Mouse (Mus musculus): ENCODE data around the gene Hacd3. TPM values are rescaled to one million over a fixed set of nuclear protein-coding genes. Genes with fewer than 3 reads are reported as not detected.

The Hacd3 gene
- total and polyA plus RNA-seq, 2 experiments from 2014 or later: 35.8 to 37.4 TPM

DNA sequence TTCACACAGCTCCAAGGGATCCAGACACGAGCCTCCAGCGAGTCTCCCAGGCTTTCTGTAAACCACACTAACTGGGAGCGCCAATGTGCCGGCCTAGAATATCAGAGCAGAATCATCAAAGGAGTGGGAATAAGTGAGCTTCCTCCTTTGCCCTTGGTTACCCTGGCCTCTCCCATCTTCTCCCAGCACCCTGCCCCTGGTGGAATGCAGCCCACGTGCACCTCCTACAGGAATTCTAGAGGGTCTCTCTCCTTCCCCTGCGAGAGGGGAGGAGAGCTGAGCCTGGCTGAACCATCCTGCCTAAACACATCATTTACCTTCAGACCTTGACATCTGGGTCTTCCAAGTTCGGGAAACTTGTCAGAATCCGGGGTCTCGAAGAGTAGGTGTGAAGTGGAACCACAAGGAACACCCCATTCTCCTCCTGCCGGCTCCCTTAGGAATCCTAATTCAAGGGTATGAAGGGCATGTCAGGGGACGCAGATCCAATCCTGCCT lies 70.3 kb downstream of the Hacd3 start, which contains the start of gene Slc24a1:
Gene Slc24a1, minus strand, starts transcription at position 447 of the 497 bp plus-strand sequence.
- WGBS: 40% methylated on average over 11 of the region's 11 CpGs
- Histone ChIP-seq H3K27ac (ENCODE audit: low read depth) (no peak within 1 kb of the TSS), H3K27me3 (ENCODE audit: control insufficient read depth, insufficient read depth, low read length) (peaks cover 15% of the 10 kb centered on the region; the same call in 1 of the 2 replicates), H3K4me3 (ENCODE audit: low read depth, low read length) (no peak within 1 kb of the TSS), H3K4me1 (ENCODE audit: control insufficient read depth, insufficient read depth) (no peaks in the 10 kb centered on the region), H3K4me2 (ENCODE audit: low read depth, low read length) (no peak within 1 kb of the TSS), H3K9me3 (replicated peaks; ENCODE audit: control insufficient read depth, low read length) (no peaks in the 10 kb centered on the region), H3K36me3 (replicated peaks; ENCODE audit: control insufficient read depth, insufficient read depth, low read length) (no peaks in the 10 kb centered on the region), H3K9ac (replicated peaks; ENCODE audit: low read depth, low read length) (no peak within 1 kb of the TSS)
- DNase-seq (ENCODE audit: low spot score) (no peak), ATAC-seq (ENCODE audit: insufficient read depth, low read depth) (no peak)
- TF ChIP-seq CTCF (IDR thresholded peaks at IDR 0.05; ENCODE audit: low read depth) (no peak), EP300 (IDR thresholded peaks at IDR 0.05; ENCODE audit: low read depth) (no peak)

DNA sequence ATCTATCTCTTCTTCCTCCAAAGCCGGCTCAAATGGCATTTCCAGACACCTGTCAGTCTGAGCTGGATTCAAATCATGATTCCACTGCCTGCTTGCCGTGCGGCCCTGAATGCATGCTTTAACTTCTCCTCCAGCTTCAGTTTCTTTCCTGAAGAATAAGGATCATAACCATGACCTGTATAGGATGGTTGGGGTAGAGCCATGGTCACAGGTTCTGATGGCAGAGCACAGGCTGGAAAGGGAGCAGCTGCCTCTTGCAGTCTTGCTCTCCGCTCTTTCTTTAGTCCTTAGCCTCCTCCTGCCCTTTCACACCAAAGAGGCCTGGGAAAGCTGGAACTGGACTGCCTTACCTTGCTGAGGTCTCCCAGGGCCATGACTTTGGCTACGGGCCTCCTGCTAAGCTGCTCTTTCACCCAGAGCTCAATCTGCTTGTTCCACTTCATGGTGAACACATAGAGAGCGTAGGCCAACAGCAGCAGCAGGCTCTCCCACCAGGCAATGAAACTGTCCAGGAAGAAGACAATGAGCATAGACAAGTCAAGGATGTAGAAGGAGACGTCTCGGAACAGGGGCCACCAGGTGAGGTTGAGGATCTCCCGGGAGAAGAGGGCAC lies 73.9 kb downstream of the Hacd3 start:
- ATAC-seq (ENCODE audit: insufficient read depth, low read depth): no peak
- Histone ChIP-seq H3K4me3 (ENCODE audit: low read depth, low read length) (no peak overlapping the region), H3K9me3 (replicated peaks; ENCODE audit: control insufficient read depth, low read length) (no peaks in the 10 kb centered on the region), H3K27me3 (ENCODE audit: control insufficient read depth, insufficient read depth, low read length) (peaks cover 15% of the 10 kb centered on the region; the same call in 1 of the 2 replicates), H3K9ac (replicated peaks; ENCODE audit: low read depth, low read length) (no peak overlapping the region), H3K27ac (ENCODE audit: low read depth) (no peak overlapping the region), H3K36me3 (replicated peaks; ENCODE audit: control insufficient read depth, insufficient read depth, low read length) (no peaks in the 10 kb centered on the region), H3K4me1 (ENCODE audit: control insufficient read depth, insufficient read depth) (no peaks in the 10 kb centered on the region), H3K4me2 (ENCODE audit: low read depth, low read length) (no peak overlapping the region)
- no peak for DNase-seq (ENCODE audit: low spot score)
- no peak for TF ChIP-seq EP300 (IDR thresholded peaks at IDR 0.05; ENCODE audit: low read depth)
- TF ChIP-seq CTCF (IDR thresholded peaks at IDR 0.05; ENCODE audit: low read depth): no peak
- 71% methylated on average over 9 of the region's 9 CpGs for whole genome bisulfite sequencing

DNA sequence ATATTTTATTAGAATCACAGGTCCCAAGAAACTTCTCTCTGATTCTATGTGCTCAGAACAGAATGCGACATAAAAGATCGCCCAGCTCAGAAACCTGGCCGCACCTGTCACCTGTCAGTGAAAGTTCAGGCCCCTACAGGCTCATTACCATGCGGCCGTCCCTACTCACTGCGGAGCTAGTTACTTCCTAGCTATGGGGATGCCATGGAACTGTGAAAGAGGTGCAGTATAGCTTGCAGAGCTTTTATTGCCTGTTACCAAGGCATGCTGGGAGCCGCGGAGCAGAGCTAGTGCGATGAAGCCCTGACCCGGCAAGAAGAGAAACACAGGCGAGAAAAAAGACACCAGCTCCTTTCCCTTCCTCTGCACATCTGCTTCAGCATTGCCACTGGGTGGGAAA lies 77.5 kb downstream of the Hacd3 start:
- 41% methylated on average over 11 of the region's 11 CpGs for WGBS
- no peak overlapping the region for H3K27ac ChIP-seq (ENCODE audit: low read depth)
- H3K27me3 ChIP-seq (ENCODE audit: control insufficient read depth, insufficient read depth, low read length): no peaks in the 10 kb centered on the region
- no peak overlapping the region for H3K9ac ChIP-seq (replicated peaks; ENCODE audit: low read depth, low read length)
- no peaks in the 10 kb centered on the region for H3K36me3 ChIP-seq (replicated peaks; ENCODE audit: control insufficient read depth, insufficient read depth, low read length)
- H3K4me3 ChIP-seq (ENCODE audit: low read depth, low read length): no peak overlapping the region
- no peak overlapping the region for H3K4me2 ChIP-seq (ENCODE audit: low read depth, low read length)
- no peaks in the 10 kb centered on the region for H3K4me1 ChIP-seq (ENCODE audit: control insufficient read depth, insufficient read depth)
- ATAC-seq (ENCODE audit: insufficient read depth, low read depth) (no peak), DNase-seq (ENCODE audit: low spot score) (no peak)
- no peaks in the 10 kb centered on the region for H3K9me3 ChIP-seq (replicated peaks; ENCODE audit: control insufficient read depth, low read length)
- TF ChIP-seq CTCF (IDR thresholded peaks at IDR 0.05; ENCODE audit: low read depth) (no peak), EP300 (IDR thresholded peaks at IDR 0.05; ENCODE audit: low read depth) (no peak)

DNA sequence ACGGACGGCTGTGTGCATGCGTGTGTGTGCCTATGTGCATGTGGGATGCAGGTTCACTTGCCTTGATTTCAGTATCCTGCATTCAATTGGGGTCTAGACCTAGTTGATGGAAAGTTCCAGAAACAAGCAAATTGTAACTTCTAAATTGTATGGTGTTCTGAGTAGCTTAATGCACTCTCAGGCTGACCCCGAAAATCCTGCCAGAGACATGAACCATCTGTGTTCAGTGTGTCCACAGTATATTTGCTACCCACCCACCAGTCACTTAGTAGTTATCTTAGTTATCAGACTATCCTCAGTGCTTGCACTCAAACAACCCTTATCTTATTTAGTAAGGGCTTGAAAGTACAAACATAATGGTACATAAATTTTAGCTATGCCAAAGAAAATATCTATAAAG lies 79.8 kb downstream of the Hacd3 start:
- TF ChIP-seq CTCF (IDR thresholded peaks at IDR 0.05; ENCODE audit: low read depth) (no peak), EP300 (IDR thresholded peaks at IDR 0.05; ENCODE audit: low read depth) (no peak)
- Histone ChIP-seq H3K4me2 (ENCODE audit: low read depth, low read length) (no peak overlapping the region), H3K9me3 (replicated peaks; ENCODE audit: control insufficient read depth, low read length) (no peaks in the 10 kb centered on the region), H3K27ac (ENCODE audit: low read depth) (no peak overlapping the region), H3K9ac (replicated peaks; ENCODE audit: low read depth, low read length) (no peak overlapping the region), H3K4me1 (ENCODE audit: control insufficient read depth, insufficient read depth) (no peaks in the 10 kb centered on the region), H3K27me3 (ENCODE audit: control insufficient read depth, insufficient read depth, low read length) (no peaks in the 10 kb centered on the region), H3K36me3 (replicated peaks; ENCODE audit: control insufficient read depth, insufficient read depth, low read length) (no peaks in the 10 kb centered on the region), H3K4me3 (ENCODE audit: low read depth, low read length) (no peak overlapping the region)
- DNase-seq (ENCODE audit: low spot score): no peak
- WGBS: 79% methylated on average over 4 of the region's 4 CpGs
- no peak for ATAC-seq (ENCODE audit: insufficient read depth, low read depth)

DNA sequence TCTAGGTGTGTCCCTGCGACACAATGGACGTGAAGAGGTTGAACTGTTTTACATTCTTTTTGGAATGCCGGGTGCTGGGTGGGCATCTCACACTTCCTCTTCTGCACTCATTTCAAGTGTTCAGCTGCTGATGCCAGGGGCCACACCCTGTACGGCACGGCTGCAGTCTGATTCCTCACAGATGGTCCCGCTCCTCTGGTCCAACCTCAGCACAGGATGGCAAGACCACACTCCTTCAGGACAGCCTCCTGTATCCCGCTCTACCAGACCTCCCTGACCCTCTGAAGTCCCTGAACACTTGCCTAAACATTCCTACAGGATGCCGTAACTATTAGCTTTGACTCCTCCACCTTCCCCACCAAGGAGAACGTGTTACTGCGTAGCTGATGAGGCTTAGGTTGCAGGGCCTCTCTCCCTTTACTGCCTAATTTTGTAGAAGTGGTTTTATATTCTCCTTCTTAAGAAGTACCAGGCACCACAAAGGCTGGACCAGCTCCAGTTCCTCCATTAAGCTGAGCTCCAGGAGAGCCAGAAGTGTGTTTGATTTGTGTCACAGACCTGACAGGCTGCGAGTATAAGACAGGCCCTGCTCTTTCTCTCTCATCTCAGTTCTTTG lies 80.7 kb downstream of the Hacd3 start:
- Histone ChIP-seq H3K9ac (replicated peaks; ENCODE audit: low read depth, low read length) (no peak overlapping the region), H3K27ac (ENCODE audit: low read depth) (no peak overlapping the region), H3K27me3 (ENCODE audit: control insufficient read depth, insufficient read depth, low read length) (no peaks in the 10 kb centered on the region), H3K4me3 (ENCODE audit: low read depth, low read length) (no peak overlapping the region), H3K36me3 (replicated peaks; ENCODE audit: control insufficient read depth, insufficient read depth, low read length) (no peaks in the 10 kb centered on the region), H3K4me2 (ENCODE audit: low read depth, low read length) (no peak overlapping the region), H3K9me3 (replicated peaks; ENCODE audit: control insufficient read depth, low read length) (no peaks in the 10 kb centered on the region), H3K4me1 (ENCODE audit: control insufficient read depth, insufficient read depth) (no peaks in the 10 kb centered on the region)
- DNase-seq (ENCODE audit: low spot score) (no peak), ATAC-seq (ENCODE audit: insufficient read depth, low read depth) (no peak)
- WGBS: 47% methylated on average over 11 of the region's 11 CpGs
- TF ChIP-seq EP300 (IDR thresholded peaks at IDR 0.05; ENCODE audit: low read depth): no peak
- TF ChIP-seq CTCF (IDR thresholded peaks at IDR 0.05; ENCODE audit: low read depth): no peak

Data from heart, postnatal 0 days (tissue).